Mouse (Mus musculus) stomach, embryonic 14.5 days (tissue): ENCODE measurements around the gene H2al1a. TPM values are rescaled to one million over a fixed set of nuclear protein-coding genes. Genes with fewer than 3 reads are reported as not detected.
"Not testable (repeated sequence)": the region's sequence is repeated elsewhere in the genome, so short reads cannot be mapped to it uniquely, and the experiment has no call there.

Experiments used
- ATAC-seq: fragments of 200-750 bp; cut with Nextera tagmentation; 2 replicates; pipeline ENCODE4 v1.8.0; 2017; ENCODE audit warnings: low read depth, moderate TSS enrichment; ENCODE audit not compliant: insufficient number of reproducible peaks, insufficient read depth, low FRiP score
- H3K27ac ChIP-seq: fragments of 300-500 bp; sonication (generic); 2 replicates; pipeline ENCODE4 v1.5.1; 2014; ENCODE audit warnings: mild to moderate bottlenecking, low read length, moderate library complexity, mixed read lengths
- H3K27me3 ChIP-seq: fragments of 300-500 bp; sonication (generic); 2 replicates; pipeline ENCODE4 v1.6.1; 2014; ENCODE audit warnings: low read length, control low read depth, mixed read lengths; ENCODE audit not compliant: control insufficient read depth, insufficient read depth
- H3K36me3 ChIP-seq: fragments of 300-500 bp; sonication (generic); 2 replicates; pipeline ENCODE4 v1.6.1; 2014; ENCODE audit warnings: mild to moderate bottlenecking, control low read depth, low read length, moderate library complexity, mixed read lengths; ENCODE audit not compliant: control insufficient read depth, insufficient read depth
- H3K4me1 ChIP-seq: fragments of 300-500 bp; sonication (generic); 2 replicates; pipeline ENCODE4 v1.6.1; 2014; ENCODE audit warnings: low read length, control low read depth, mixed read lengths; ENCODE audit not compliant: control insufficient read depth, insufficient read depth
- H3K4me2 ChIP-seq: fragments of 300-500 bp; sonication (generic); replicated peaks from 2 replicates; pipeline ENCODE4 v1.6.1; 2014; ENCODE audit warnings: low read depth, low read length, control low read depth
- H3K4me3 ChIP-seq: fragments of 300-500 bp; sonication (generic); 2 replicates; pipeline ENCODE4 v1.5.1; 2014; ENCODE audit warnings: low read depth, low read length, control low read depth
- H3K9ac ChIP-seq: fragments of 300-500 bp; sonication (generic); replicated peaks from 2 replicates; pipeline ENCODE4 v1.6.1; 2014; ENCODE audit warnings: low read depth, mild to moderate bottlenecking, control low read depth, low read length, moderate library complexity, mixed read lengths
- H3K9me3 ChIP-seq: fragments of 300-500 bp; sonication (generic); 2 replicates; pipeline ENCODE4 v1.6.1; 2016; ENCODE audit warnings: low read depth, low read length, control low read depth; ENCODE audit not compliant: control insufficient read depth
- WGBS: fragments of 180-500 bp; shearing (Covaris S2); extraction: QIAGEN DNeasy Blood & Tissue Kit; methylation state at CpG from one replicate; pipeline ENCODE4 v1.1.7; 2014; 5-methylcytosine and 5-hydroxymethylcytosine counted together
- polyA plus RNA-seq: library from polyadenylated mRNA; unstranded; fragments of >200 nt; fragmentation: Nextera tagmentation; extraction: Ambion mirVana; gene quantifications from 2 replicates; pipeline ENCODE4 v1.2.1, GENCODE M21; 2014

The H2al1a gene
- polyA plus RNA-seq, 1 experiment from 2014 or later, result not detected

GRCm38 (mm10) chrX:11314858-11315257, 15.8 kb downstream of the H2al1a start, which contains the start of gene H2al1f:
Gene H2al1f, plus strand, starts transcription at chrX:11315158.
- not testable (repeated sequence) for ATAC-seq, H3K36me3 ChIP-seq, H3K4me2 ChIP-seq, H3K9me3 ChIP-seq, H3K27me3 ChIP-seq, H3K27ac ChIP-seq, H3K4me3 ChIP-seq, H3K9ac ChIP-seq, H3K4me1 ChIP-seq
- no CpG with 5 or more reads among the region's 6 CpGs for WGBS

GRCm38 (mm10) chrX:11317956-11318355, 18.9 kb downstream of the H2al1a start, which contains the start of gene H2al1g:
Gene H2al1g, plus strand, starts transcription at chrX:11318256.
- not testable (repeated sequence) for H3K4me3 ChIP-seq, H3K4me2 ChIP-seq, ATAC-seq

GRCm38 (mm10) chrX:11321192-11321591, 22.1 kb downstream of the H2al1a start, which contains the start of gene H2al1h:
Gene H2al1h, plus strand, starts transcription at chrX:11321492.
- H3K27ac ChIP-seq, H3K9ac ChIP-seq, H3K9me3 ChIP-seq, H3K36me3 ChIP-seq, ATAC-seq, H3K4me3 ChIP-seq, H3K4me2 ChIP-seq, H3K4me1 ChIP-seq, H3K27me3 ChIP-seq: not testable (repeated sequence)
- WGBS, result no CpG with 5 or more reads among the region's 6 CpGs

More at GRCm38 (mm10) chrX:11317956-11318355, 18.9 kb downstream of the H2al1a start, which contains the start of gene H2al1g:
- not testable (repeated sequence) for H3K9ac ChIP-seq, H3K36me3 ChIP-seq, H3K27ac ChIP-seq, H3K4me1 ChIP-seq, H3K9me3 ChIP-seq, H3K27me3 ChIP-seq
- WGBS, result no CpG with 5 or more reads among the region's 3 CpGs

- 89% methylated on average over 2 of the region's 5 CpGs for WGBS
- not testable (repeated sequence) for H3K4me2 ChIP-seq, H3K36me3 ChIP-seq, H3K27me3 ChIP-seq, H3K4me3 ChIP-seq, ATAC-seq, H3K27ac ChIP-seq, H3K9me3 ChIP-seq, H3K9ac ChIP-seq, H3K4me1 ChIP-seq
Measured at GRCm38 (mm10) chrX:11324359-11324758, 25.3 kb downstream of the H2al1a start, which contains the start of gene H2al1i. Gene H2al1i, plus strand, starts transcription at chrX:11324659.

- 88% methylated on average over 2 of the region's 2 CpGs for WGBS
- not testable (repeated sequence) for H3K36me3 ChIP-seq, H3K4me3 ChIP-seq
Measured at GRCm38 (mm10) chrX:11327522-11327921, 28.5 kb downstream of the H2al1a start, which contains the start of gene H2al1j. Gene H2al1j, plus strand, starts transcription at chrX:11327822.

GRCm38 (mm10) chrX:11345762-11346161, 46.7 kb downstream of the H2al1a start:
- H3K27me3 ChIP-seq, result no peaks in the 10 kb centered on the region; the same call in 1 of the 2 replicates
- H3K36me3 ChIP-seq, result no peaks in the 10 kb centered on the region
- H3K4me1 ChIP-seq, result no peaks in the 10 kb centered on the region
- H3K4me2 ChIP-seq, result no peak overlapping the region
- no peak overlapping the region for H3K4me3 ChIP-seq
- 67% methylated on average over 9 of the region's 9 CpGs for WGBS
- H3K27ac ChIP-seq, result no peak overlapping the region
- no peaks in the 10 kb centered on the region for H3K9me3 ChIP-seq
- no peak overlapping the region for H3K9ac ChIP-seq
- ATAC-seq, result no peak

More at GRCm38 (mm10) chrX:11327522-11327921, 28.5 kb downstream of the H2al1a start, which contains the start of gene H2al1j:
- not testable (repeated sequence) for H3K9me3 ChIP-seq, H3K27me3 ChIP-seq, H3K9ac ChIP-seq, H3K4me2 ChIP-seq, H3K27ac ChIP-seq, ATAC-seq, H3K4me1 ChIP-seq

GRCm38 (mm10) chrX:11346756-11347155, 47.7 kb downstream of the H2al1a start:
- no peaks in the 10 kb centered on the region for H3K9me3 ChIP-seq
- no peak for ATAC-seq
- H3K4me1 ChIP-seq, result no peaks in the 10 kb centered on the region
- H3K9ac ChIP-seq, result no peak overlapping the region
- H3K36me3 ChIP-seq, result no peaks in the 10 kb centered on the region
- H3K4me3 ChIP-seq, result no peak overlapping the region
- 89% methylated on average over 3 of the region's 3 CpGs for WGBS
- no peaks in the 10 kb centered on the region; the same call in 1 of the 2 replicates for H3K27me3 ChIP-seq
- H3K4me2 ChIP-seq, result no peak overlapping the region
- H3K27ac ChIP-seq, result no peak overlapping the region
